Mouse (Mus musculus) urinary bladder, postnatal 10 days (tissue): ENCODE data around the gene Gm3448.
"Not testable (repeated sequence)": the region's sequence is repeated elsewhere in the genome, so short reads cannot be mapped to it uniquely, and the experiment has no call there.

ENCODE experiments used
- DNase-seq: peaks from one replicate; pipeline ENCODE4 v3.0.0; 2022; ENCODE audit warnings: low spot score

The Gm3448 gene

DNA sequence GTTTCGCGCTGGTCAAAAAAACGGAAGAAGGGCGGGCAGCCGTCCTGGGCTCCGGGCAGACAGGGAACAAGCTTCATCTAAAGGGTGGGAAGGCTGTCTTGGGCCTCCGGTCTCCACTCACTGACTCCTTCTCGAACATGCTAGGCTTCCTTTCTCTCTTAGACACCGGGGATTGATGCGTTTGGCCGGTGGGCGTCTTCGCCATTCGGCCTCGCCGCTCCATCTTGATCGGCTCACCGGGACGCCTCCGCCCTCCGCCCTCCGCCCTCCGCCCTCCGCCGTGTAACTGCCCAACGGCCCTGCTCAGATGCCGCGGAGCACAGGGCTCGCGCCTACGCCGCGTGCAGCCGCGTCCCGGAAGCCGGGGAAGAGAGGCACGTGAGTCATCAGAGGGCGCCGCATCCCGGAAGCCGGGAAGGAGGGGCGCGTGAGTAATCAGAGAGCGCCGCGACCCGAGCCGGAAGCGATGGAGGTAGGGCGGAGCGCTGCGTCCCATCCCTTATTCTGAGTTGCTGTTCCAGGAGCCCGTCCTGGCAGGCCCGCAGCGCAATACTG is at the start of gene Gm3448, which contains the start of the genes Ermard and Tcte3:
Gene Gm3448 (minus strand): TSS at position 363 of the 555 bp plus-strand sequence.
Gene Ermard (plus strand): TSS at position 34 of the 555 bp plus-strand sequence.
Gene Tcte3 (minus strand): TSS at position 314 of the 555 bp plus-strand sequence.
- DNase-seq = not testable (repeated sequence)

DNA sequence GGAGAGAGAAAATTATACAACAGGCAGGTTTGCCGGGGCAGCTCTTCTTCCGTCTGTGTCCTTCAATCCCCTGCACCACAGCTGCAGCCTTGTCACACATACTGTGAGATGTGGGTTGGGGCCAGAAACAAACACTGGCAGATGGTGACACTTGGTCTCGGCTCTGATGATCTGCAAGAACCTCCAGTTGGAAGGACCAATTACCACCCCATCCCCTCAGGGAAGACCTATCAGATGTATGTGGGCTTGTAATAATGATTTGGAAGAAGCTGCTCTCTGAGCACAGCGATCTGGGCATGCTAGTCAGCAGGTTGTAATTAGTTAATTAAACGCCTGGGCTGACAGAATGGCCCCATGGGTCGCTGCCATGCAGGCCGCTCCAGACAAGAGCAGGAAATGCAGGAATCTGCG is 47.3 kb upstream of the Gm3448 start:
- no peak for DNase-seq

DNA sequence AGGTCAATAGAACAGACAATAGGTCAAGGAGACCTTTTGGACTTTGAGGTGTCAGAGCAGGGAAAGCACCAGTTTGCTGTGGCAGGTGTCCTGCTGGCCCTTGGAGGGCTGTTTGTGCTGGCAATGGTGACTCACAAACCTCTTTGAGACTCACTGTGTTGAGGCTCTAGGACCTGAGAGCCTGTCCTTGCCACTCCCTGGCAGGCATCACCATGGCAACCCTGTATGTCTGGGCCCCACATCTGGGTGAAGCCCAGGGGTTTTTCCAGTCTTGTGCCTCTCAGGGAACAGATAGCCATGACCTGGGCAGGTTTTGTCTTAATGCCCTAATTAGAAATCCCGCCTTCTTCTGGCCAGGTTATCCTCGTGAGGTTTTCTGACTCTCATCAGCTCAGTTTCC is 46.8 kb upstream of the Gm3448 start:
- no peak for DNase-seq

DNA sequence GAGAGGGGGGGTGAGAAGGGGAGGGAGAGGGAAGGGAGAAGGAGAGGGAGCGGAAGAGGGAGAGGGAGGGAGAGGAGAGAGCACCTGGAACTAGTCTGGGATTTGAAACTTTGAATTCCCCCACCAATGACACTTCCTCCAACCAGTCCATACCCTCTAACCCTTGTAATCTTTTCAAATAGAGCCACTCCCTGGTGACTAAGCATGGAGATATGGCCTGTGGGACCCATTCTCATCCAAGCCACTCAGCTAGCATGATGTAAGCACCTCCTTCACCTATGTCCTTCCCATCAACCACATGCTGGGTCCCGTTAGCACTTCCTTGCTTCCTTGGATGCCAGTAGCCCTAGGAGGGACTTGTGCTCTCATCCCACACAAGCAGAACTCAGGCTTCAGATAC is 43.7 kb upstream of the Gm3448 start:
- DNase-seq = no peak

GRCm38 (mm10) chr17:15084226-15084848 is 43.0 kb upstream of the Gm3448 start:
- no peak for DNase-seq

- DNase-seq = no peak
Measured at GRCm38 (mm10) chr17:15077536-15077935, 36.2 kb upstream of the Gm3448 start.

DNA sequence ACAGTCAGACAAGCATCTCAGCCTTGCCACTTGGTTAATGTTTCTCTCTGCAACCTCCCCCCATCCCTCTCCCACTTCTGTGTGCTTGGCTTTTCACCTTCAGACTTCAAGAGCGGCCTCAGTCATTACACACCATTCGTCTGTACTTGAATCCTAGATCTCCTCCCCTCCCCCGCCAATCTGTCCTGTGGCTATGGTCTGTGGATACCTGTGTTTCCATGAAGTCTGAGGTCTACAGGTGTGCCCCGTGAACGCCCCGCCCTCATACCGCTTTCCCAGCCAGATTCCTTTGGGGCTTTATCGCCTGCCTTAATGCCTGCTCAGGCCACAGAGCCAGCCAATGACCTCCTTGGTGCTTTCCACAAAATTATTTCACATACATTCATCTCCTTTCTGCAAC is 33.7 kb upstream of the Gm3448 start:
- no peak for DNase-seq

DNA sequence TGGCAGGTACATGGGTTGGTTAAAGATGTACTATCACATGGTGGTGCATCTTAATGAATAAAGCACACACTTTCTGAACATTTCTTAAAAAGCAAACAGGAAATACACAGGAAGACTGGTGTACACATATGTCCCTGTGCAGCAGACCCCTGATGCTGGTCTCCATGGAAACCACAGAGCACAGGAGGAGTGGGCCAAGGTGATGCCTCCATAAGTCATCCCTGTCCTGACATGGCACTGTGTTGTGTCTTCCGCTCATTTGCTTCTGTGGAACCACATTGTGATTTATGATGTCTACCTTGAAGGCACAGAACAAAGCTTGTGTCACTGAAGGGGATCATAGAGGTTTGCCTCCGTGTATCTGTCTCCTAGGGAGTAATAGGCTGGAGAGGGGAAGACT is 30.9 kb upstream of the Gm3448 start:
- DNase-seq = no peak

DNA sequence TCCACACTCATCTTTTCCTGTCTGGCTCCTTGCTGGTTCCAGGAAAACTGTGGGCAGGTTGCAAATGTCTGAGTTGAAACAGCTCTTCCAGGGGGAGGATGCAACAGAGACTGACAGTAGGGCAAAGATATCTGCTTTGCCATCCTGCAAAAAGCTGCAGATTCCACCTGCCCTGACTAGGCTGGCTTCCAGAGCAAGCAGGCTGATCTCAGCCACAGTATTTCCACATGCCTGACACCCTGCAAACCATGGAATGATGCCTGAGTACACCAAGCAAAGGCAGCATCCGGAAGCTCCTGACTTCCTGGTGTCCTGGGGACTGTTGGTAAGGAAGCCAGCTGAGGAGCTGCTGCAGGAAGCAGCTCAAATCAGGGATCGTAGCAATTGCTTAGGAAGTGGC is 27.8 kb upstream of the Gm3448 start:
- DNase-seq = no peak

DNA sequence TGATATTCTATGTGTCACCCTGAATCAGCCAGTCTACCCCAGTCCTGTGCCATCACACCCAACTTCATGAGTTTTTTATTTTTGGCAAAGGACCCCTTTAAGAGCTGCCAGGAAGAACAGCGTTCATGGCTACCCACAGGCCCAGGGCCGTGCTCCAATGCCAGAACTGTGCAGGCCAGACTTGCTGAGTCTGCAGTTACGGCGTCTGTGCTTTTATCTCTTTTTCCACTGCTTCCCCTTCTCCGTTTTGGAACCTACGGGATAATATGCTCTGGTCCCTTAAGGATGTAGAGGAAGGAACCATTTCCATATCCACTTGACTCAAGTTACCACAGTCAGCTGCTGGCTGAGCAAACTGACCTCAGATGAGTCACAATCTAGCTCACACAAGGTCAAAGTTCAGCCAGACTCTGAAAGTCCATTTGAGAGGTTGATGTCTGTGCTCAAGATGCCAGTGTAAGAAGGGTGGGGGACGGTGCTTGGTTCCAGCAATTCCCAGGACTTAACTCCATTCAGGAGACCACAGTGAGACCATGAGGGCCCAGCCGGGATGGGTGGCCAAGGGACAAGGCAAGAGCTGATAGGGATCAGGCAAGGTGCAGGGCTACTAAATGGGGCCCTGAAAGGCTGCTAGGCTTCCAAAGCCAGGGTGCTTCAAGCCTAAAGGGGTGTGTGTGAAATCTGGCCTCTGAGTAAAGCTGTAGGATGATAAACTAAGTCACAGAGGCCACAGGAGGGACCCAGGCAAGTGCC is 26.9 kb upstream of the Gm3448 start:
- DNase-seq = no peak

DNA sequence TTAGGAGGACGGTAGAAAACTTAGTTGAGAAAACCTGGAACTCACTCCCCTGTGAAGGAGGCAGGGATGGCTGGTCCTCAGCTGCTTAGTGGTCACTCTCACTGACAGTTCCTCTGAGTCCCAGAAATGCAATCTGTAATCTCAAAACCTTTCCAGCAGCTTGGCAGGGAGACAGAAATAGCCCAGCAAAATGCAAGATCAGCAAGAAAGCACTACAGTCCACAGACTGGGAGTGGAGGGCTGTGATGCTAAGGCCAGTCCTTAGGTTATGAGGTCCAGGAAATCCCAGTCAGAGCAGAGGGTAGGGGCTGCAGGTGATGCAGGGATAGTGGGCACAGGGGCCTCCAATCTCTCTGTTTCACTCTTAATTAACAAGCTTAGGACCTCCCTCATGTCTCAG is 25.6 kb upstream of the Gm3448 start:
- DNase-seq = no peak

- DNase-seq = no peak
Measured at GRCm38 (mm10) chr17:15066066-15066465, 24.7 kb upstream of the Gm3448 start.

GRCm38 (mm10) chr17:15065391-15066024 is 24.2 kb upstream of the Gm3448 start:
- DNase-seq = no peak

DNA sequence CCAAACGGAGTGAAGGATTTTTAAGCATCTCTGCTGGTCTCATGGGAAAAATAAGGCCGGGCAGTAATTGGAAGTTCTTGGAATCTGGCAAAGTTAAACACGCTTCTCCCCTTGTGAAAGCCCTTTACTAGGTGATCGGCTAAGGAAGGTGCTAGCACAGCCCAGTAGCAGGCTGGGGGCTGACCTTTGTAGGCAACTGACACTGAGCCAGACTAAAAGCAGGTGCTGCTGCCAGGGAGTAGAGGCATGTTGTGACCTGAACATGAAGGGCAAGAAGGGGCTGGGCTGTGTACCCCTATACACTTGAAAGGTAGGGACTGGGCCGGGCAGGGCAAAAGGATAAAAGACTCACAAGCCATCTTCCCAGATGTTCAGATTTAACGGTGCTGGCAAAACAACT is 19.0 kb upstream of the Gm3448 start:
- no peak for DNase-seq

GRCm38 (mm10) chr17:15059646-15060045 is 18.3 kb upstream of the Gm3448 start:
- DNase-seq = no peak

DNA sequence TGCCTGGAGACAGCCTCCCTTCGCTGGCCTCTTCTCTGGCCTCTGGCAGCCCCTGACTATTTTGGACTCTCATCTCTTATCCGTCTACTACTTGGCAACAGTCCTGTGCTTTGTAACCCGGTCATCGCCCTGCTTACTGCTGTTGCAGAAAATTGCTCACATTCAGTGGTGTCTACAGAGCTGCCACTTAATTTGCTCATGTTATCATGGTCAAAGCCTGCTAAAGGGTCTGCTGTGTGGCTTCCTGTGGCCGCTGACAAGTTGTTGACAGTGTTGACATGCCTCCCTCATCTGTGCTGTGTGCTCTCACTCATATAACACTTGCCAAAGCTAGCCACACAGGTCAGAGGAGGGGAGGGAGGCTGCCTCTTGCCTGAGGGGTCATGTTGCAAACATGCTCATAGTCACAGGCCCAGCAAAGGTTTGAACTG is 16.8 kb upstream of the Gm3448 start:
- DNase-seq = no peak

DNA sequence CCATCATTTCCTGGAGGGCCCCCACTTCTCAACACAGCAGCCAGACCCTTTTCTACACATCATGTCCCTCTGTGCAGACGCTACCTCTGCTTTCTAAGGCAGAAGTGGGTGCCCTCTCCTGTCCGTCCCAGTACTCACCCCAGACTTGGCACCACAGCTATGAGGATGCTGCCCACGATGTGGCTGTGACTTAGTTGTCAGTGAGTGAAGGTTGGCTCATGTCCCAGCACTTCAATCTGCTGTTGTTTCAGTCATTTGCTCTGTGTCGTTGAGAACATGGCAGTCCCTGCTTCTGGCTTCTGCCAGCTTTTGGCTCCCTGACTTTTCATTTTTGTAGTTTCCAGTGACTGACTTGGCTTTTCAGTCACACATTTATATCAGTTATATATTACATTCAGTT is 14.6 kb upstream of the Gm3448 start:
- DNase-seq = no peak

DNA sequence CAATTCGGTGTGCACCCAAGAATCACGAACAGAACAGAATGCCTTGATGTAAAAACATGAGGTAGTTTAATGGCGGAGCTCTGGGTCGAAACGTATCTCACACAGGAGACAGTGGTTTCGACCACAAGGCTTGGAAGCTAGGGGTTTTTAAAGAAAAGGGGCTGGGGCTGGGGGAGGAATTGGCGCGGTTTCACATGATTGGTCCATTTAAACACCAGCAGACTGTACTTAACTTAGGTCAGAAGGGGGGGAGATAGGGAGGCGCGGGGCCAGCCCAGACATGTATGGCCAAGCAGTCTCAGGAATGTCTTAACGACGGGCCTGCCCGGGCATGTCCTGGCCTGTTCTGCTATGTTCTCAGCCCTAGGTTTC is 12.5 kb upstream of the Gm3448 start:
- not testable (repeated sequence) for DNase-seq

GRCm38 (mm10) chr17:15053183-15053828 is 12.0 kb upstream of the Gm3448 start:
- DNase-seq = not testable (repeated sequence)

- DNase-seq = not testable (repeated sequence)
Measured at GRCm38 (mm10) chr17:15052766-15053165, 11.4 kb upstream of the Gm3448 start.

GRCm38 (mm10) chr17:15050338-15050737 is 9.0 kb upstream of the Gm3448 start:
- not testable (repeated sequence) for DNase-seq

DNA sequence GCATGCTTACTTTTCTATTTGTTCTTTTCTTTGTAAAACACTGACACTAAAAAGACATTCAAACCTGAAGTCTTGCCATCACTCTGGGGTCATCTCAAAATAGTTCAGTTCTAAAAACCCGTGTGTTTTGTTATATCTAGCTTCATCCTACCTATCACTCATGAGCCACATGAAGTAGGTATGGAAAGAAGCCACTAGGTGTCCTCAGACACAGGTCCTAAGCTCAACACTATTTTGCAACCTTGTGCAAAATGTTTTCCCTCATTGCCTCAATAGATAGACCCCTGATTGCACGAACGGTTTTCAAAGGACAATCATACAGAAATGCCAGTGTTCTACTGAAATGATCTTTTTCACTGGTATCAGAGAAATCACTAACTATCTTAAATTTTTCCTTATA is 882 bp downstream of the Gm3448 start:
- DNase-seq = not testable (repeated sequence)
